Mouse (Mus musculus): ENCODE data around the gene Kazn.

The Kazn gene

DNA sequence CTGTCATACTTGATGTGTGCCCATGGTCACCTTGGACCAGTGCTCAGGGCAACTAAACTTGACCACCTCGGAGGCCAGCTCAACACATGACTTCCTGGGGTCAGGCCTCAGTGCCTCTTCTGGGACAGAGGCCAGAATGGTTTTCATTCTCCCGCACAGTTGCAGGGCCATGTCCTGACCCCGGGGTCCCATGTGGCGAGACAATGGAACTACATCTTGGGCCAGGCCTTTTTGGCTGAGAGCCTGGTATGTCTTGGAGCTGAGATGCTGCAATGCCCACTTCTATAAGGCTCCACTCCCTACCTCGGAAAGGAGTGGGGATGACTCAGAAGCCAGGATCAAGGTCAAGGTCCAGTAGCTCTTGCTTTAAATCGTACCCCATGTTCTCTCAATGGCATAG is 42.6 kb downstream of the Kazn start:
- DNase-seq (ENCODE audit: low read depth, low spot score), result no peak

DNA sequence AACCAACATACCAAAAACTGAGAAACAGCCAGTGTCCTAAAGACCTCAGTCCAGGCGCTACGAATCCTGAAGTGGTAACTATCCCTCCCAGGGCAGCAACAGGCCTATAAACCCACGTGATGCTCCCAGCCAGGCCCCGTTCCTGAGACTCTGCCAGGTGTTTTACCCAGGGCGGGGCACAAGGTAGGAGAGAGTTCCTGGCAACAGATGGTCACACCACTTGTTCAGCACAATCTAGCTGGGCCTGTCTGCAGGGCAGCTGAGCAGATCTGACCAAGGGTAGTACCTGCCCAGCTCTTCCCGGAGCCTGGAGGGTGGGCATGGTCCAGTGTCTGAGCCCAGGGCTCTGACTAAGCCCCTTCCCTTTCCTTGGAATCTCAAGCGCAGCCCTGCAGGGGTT is 45.4 kb downstream of the Kazn start:
- DNase-seq (ENCODE audit: low read depth, low spot score), result no peak

DNA sequence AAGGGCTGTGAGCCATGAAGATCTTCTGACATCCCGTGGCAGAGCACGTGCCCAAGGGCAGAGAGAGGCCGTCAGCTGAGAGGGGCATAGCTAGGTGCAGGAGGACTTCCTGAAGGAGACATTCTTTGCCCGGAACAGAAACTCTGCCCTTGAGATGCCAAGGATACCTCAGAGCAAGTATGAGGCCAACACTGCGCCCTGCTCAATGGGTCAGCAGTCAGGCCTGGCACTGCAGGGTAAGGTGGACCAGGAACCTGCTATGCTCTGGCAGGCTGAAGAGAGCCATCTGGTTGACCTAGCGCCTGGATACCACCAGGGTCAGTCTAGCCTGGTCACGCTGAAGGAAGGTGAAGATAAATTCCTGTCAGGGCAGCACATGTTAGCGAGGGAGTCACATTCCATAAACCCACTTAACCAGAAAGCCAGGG is 46.0 kb downstream of the Kazn start:
- DNase-seq (ENCODE audit: low read depth, low spot score), result no peak

DNA sequence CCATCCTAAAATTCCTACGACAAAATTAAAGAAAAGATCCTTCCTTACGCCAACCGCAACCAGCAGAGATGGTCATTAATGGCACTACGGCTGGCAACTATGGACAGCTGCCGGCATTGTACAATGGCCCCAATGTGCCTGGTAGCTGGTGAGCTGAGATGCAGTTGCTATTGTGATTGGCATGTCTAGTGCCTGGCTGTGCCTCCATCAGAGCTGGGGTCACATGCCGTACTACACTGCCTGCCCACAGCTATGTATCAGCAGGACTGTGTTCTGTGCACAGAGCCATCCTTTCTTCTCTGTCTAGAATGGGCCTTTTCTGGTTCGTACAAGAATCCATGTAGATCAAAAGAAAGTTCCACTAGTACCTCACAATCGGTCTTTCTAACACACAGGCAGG is 49.2 kb downstream of the Kazn start:
- no peak for DNase-seq (ENCODE audit: low read depth, low spot score)

DNA sequence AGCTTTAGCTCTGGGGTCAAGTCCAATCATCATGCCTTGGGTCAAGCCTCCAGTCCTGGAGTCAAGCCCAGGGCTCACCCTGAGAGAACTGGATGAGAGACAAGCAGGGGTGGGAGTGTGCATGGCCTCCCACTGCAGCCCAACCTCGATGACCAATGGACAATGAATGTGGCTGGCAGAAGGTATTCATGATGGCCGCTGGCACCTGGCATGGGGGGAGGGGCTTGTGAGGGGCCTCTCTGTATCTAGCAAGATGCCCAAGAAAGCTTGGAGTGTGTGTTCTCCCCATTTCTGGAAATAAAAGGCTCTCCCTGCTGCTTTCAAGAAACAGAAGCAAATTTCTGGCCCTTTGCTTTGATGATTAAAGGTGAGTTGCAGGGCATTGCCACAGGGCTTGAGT is 50.7 kb downstream of the Kazn start:
- DNase-seq (ENCODE audit: low read depth, low spot score), result no peak

DNA sequence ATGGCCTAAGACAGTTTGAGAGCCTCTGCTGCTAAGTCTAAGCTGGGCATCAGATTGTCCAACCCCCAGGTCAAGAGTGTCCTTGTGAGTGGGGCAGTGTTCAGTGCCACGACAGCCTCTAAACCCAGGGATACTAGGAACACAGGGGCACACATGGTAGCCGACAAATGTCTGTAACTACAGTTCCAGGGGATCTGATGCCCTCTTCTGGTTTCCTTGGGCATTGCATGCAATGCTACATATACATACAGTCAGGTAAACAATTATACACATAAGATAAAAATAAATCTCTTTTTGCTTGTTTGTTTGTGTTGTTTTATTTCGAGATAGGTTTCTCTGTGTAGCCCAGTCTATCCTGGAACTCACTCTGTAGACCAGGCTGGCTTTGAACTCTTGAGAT is 53.0 kb downstream of the Kazn start:
- DNase-seq (ENCODE audit: low read depth, low spot score), result no peak

DNA sequence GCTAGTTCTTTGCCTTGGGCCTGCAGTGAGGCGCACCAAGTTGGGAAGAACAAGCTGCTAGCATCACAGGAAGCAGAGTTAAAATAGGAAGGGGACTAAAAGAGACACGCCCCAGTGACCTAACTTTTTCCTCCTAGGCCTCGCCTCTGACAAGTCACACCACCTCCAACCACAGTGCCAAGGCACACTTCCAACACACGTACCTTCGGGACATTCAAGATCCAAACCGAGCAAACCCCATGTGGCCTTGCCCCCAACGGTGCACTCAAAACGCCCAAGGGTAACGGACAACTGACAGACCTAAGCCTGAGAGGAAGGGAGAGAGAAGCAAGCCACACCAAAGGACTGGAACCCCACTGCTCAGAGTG is 53.7 kb downstream of the Kazn start:
- no peak for DNase-seq (ENCODE audit: low read depth, low spot score)

DNA sequence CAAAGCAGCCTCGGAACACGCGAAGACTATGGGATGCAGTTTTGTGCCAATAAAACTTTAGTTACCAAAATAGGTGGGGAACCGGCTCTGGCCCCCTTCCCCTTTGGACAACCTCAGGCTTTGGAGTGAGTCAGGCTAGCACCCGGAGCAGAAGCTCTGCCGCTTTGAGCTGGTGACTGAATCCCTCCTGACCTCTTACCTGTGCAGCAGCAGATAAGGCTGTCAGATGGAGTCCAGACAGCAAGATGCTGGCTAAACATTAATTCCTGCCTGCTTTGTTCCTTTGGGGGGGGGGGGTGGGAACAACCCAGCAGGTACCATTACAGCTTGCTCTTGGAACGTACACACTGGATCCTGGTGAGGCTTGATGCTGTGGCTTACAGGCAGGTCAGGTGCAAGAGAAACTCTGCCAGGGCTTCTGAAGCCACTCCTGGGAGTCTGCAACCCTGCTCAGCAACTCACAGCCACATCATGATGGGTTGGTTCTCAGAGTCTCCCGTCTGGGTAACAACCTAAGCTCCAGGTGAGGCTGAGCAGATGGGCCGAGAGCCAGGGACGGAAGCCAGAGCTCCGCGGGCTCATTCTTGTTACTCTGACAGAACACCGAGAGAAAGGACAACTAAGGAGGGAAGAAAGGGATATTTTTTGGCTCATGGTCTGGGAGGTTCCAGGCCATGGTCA is 54.2 kb downstream of the Kazn start:
- no peak for DNase-seq (ENCODE audit: low read depth, low spot score)

DNA sequence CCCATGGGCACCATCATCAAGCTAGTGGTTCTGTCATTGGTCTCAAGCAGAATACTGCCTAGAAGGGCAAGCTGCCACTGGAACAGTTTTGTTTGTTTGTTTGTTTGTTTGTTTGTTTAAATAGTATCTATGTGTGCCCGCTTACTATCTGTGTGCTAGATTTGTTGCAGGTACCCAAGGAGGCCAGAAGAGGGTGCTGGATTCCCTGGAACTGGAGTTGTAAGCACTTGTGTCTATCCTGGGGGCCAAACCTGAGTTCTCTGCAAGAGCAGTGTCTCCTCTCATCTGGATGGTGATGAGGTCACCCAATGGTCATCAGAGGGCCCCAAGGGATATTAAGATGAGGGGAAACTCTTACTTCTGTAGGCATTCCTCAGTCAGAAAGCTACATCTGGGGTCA is 55.6 kb downstream of the Kazn start:
- DNase-seq (ENCODE audit: low read depth, low spot score), result no peak

DNA sequence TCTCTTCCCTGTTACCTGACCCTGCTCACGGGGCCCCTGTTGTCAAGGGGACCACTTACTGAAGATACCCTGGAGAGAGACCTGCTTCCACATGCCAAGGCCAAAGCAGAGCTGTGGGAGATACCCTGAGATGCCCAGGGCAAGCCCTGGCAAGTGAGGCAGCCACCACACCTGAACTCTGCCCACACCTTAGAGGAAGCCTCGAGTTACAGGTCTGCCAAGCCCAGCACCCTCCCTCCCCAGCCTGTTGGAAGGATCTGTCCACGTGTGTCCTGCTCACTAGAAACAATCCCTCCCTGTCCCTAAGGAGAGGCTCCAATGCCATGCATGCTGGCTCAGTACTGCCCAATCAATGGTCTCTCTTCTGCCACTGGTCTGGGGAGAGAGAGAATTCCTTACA is 56.2 kb downstream of the Kazn start:
- no peak for DNase-seq (ENCODE audit: low read depth, low spot score)

DNA sequence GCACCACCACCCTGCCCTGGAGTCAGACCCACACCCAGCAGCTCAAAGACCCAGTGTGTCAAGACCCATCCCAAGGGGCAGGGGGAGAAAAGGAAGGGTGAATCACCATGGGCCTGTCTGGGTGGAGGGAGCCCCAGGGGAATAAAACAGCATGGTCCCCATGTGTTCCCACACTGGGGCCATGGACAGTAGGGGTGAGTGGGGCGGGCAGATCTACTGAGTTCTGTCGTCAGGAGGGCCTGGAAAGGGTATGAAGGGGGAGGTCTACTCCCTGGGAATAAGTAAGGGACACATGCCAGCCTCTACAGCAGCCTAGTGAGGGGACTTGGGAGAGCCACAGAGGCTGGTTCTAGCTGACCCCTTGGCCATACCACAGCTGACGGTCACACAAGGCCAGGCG is 57.6 kb downstream of the Kazn start:
- no peak for DNase-seq (ENCODE audit: low read depth, low spot score)

DNA sequence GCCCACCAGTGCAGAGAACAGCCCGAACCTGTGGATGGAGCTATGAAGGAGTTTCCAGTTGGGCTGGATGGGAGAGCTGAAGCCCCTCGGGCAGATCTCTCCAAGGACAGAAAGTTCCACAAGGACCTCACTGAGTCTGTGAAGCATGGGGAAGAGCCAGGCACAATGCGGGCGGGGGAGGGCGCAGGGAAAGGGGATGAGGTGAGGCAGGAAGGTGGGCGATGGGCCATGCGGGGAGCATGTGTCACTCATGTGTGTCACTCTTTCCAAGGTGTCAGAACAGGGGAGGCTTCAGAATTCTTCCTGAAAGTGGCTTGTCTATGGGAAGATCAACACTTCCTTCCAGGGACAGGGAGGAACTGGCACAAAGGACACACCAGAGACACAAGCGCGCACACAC is 58.3 kb downstream of the Kazn start:
- DNase-seq (ENCODE audit: low read depth, low spot score), result no peak

DNA sequence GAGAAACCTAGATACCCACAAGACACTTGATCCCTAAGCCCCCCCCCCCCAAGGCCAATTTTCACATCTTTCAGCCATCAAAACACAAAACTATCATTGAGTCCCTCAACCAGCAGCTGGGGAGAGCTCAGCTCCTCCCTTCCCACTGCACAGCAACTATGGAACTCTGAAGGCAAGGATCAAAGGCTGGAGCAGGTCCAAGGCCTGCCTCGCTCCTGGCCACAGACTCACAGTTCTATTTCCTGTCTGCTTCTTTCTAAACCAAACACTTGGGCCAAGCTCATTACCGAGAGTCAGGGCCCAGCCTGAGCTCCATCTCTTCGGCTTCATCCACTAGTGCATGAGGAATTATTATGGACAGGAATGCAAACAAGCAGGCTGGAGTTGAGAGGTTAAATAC is 58.9 kb downstream of the Kazn start:
- no peak for DNase-seq (ENCODE audit: low read depth, low spot score)

DNA sequence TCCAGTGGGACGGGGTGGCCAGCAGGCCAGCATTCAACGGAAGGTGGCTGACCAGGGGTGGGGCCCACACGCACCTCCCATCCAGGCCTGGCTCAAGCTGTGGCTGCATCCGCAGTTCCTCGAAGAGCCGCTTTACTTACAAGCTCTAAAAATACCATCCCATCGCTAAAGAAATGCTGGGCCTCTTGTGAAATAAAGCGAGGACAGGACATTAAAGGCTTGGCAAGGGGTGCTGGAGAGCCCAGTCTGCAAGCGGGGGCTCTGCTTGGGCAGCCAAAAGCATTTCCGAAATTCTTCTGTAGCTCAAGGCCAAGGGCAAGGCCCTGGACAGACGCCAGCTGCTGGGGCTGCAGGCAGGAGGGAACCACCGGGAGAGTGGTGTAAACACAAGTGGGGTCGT is 59.7 kb downstream of the Kazn start:
- no peak for DNase-seq (ENCODE audit: low read depth, low spot score)

DNA sequence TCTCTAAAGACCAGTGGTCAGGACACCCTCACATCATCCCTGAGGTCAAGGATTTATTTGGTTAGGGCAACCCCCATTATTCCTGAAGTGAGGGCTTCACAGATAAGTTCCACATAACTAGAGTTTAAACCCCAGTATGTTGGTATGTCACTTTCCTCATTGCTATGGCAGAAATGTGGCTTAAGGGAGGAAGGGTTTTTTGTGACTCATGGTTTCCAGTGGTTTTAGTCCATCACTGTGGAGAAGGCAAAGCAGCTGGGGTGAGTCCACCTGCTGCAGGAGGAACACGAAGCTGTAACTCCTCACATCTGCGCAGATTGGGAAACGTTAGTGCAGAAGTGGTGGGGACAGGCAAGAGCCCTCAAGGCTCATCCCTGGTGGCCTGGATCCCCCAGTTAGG is 62.5 kb downstream of the Kazn start:
- no peak for DNase-seq (ENCODE audit: low read depth, low spot score)

DNA sequence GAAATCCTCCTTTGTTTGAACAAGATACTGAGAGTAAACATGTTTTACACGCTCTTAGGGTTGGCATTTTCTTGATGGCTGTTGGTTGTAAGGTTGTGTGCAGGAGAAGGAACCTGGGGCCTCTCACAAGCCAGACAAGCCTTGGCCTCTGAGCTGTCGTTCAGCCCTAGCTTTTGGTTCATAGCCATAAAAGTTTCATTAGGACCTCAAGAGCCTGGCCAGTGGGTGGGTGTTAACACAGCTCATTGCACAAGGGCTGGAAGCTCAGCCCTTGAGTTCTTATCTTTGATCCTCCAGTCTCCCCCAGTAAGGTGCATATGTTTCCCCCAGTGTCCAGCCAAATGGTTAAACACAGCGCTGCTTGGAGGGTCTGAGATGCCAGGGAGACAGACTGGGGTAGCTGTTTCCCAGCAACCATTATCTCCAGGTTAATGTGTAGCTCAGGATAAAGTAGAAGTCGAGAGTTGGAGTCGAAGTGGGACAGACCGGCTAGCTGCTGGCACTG is 65.2 kb downstream of the Kazn start:
- DNase-seq (ENCODE audit: low read depth, low spot score), result no peak

DNA sequence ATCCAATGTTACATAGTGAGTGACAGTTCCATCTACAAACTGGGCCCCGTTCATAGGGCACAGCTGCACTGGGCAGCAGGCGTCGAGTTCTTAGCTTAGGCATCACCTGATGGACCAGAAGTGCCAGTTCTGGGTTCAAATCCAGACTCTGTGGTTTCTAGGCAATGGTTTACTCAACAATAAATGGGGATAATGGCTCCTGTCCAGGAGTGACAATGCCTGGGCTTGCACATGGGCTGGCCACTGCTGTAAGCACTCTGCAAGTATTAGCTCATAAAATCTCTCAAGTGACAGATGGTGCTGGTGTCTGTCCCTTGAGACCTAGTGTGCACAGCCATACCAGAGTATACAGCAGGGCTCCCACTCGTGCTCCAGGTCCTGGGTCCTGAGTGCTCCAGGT is 66.3 kb downstream of the Kazn start:
- no peak for DNase-seq (ENCODE audit: low read depth, low spot score)

DNA sequence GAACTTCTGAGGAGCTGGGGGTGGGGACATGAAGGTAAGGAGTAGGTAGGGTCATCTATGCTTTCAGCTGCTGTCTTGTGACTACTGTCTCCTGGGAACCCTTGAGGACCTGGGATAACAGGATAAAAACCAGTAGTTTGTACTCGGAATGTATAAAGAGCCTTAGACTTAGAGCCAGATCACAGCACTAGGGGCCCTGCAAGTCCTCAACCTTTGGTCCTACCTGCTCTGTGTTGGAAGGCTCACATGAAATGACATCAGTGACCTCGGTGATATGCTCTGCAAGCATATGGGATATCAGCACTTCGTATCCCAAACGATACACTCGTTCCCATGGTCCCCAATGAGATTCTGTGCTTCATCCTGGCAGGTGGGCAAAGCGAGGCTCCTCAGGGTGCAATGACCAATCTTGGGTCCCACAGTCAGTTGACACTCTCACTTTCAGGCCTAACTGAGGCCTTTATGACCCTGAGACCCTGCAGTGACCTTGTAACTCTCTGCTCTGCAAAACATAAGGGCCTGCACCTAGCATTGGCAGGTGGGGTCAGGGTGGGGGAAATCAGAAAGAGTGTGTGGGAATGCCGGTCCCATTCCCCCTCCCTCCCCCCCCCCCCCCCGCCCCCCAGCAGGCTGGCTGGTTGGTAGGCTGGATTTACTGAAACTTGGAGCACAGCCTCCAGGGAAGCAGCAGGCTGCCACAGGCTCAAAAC is 67.3 kb downstream of the Kazn start:
- no peak for DNase-seq (ENCODE audit: low read depth, low spot score)

DNA sequence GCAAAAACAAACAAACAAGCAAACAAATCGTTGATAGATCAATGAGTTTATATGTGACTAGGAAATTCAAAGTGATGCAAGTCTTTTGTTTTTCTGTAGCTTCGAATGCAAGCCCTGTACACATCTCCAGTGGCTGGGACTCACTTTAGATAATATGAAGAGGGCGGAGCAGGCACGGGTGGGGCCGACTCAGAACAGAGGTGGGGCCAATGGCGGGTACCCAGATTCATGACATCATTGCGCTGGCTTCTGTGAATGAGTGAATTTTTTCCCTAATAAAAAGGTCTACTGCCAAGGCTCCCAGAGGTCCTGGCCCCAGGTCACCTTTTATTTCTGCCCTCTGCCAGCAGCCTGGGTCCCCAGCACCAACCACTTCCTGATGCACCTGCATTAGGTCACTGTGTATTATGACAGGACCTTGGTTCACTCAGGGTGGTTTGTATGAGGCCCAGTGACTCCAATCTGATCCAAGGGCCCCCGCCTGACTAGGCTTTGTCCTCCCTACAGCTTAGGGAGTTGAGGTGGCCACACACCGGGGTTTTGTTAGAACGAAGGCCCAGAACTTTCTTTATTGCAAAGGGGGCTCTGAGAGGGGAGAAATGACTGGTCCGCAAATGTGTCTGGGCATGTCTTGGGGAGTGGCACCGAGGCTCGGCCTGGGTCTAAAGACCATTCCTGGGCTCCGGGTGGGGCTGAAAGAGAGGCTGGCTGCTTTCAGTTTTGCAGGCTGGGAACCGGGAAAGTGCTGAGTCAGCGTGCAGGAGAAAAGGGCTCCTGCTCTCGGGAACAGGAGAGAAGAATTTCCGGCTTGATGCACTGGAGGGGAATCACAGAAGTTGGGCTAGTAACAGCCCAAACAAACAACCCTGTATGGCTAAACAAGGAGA is 68.1 kb downstream of the Kazn start:
- DNase-seq (ENCODE audit: low read depth, low spot score), result no peak

DNA sequence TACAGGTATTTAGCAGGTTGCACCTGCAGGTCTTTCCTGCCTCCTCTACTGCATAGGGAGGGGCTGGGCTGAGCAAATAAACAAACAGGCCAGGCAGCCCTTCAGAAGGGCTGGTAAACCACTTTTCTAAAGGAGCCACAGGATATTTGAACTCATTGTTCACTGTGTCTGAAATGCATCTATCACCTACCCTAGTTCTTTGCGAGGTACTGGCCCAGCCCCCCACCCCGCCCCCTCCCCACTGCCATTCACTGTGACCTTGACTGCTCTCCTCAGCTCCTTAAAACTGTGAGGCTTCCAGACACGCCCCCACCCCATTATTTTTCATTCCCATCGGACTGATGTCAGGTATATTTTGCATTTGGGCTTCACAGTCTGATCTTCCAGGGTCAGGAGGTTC is 69.6 kb downstream of the Kazn start:
- no peak for DNase-seq (ENCODE audit: low read depth, low spot score)

DNA sequence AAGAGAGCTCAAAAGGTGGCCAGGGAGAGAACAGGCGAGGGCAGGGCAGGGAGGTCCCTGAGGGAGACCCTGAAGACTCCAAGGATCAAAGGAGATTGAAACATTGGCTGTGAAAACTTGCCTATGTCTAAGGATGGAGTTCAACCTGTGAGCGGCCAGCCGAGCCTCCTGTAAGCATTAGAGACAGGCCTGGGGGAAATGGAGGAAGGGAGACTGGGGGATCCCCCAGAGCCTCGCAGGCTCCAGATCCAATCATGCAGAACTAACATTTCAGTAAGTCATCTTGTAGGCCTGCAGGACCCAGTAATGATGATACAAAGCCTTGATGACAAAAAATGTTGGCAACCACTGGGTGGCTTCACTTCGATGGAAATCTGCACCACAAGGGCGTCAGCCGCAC is 70.8 kb downstream of the Kazn start:
- DNase-seq (ENCODE audit: low read depth, low spot score), result no peak

DNA sequence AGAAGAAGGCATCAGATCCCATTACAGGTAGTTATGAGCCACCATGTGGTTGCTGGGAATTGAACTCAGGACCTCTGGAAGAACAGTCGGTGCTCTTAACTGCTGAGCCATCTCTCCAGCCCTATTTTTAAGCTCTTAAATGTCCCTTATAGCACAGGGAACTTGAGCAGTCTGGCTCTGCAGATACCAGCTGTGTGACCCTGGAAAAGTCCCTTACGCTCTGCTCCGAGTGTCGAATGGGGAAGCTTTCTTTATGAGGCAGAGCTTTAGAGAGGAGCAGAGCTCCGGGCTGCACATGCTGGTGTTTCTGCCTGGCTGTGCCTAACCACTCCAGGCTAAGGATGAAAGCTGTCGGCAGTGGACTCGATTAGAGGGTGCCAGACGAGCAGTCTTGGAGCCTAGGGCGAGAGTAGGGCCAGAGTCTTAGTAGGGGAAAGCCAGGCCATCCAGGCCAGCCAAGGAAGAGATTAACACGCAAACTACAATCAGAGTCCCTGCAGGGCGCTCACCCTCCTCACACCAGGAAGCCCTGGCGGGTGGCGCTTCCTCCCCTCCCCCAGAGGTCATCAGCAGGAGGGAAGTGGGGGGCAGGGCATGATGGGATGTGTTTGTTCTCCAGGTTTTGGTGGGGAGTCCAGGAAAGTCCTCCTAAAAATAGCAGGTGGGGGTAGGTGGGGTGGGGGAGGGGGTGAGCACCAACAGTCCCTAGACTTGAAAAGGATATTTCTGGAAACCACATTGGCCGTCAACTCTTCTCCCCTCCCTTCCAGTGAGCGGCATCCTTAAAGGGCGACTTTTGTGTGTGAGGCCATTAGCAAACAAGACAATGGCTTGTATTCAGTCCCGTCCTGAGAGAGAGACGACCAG is 73.1 kb downstream of the Kazn start:
- DNase-seq (ENCODE audit: low read depth, low spot score), result no peak

Measured in embryo, embryonic 11.5 days (tissue).